Mouse (Mus musculus) cerebellum, adult 11-12 months (tissue): ENCODE results near the gene 4933405O20Rik.
A peak's percentile ranks its signal among the peaks of the same experiment; 100 is the strongest.

Source experiments
- DNase-seq: peaks from one replicate; pipeline ENCODE4 v3.0.0; 2022

The 4933405O20Rik gene

DNA sequence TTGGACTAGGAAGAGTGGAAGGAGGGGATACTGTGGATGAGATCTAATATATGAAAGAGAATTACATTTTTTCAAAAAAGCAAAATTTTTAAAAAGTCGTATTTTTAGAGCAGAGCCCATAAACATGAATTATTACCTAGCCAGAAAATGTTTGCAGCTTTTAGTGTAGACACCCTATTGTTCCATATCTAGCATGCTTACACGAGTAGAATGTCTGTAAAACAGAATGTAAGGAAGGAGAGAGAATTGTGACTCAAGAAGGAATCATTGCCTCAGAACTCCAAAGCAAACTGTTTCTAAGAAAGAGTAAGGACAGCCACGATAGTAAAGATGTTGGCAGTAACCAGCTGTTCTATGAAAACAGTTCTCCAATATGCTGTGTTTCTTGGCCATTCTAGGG lies at the start of gene 4933405O20Rik:
Gene 4933405O20Rik, plus strand, starts transcription at position 301 of the 400 bp plus-strand sequence.
- DNase-seq, result no peak

DNA sequence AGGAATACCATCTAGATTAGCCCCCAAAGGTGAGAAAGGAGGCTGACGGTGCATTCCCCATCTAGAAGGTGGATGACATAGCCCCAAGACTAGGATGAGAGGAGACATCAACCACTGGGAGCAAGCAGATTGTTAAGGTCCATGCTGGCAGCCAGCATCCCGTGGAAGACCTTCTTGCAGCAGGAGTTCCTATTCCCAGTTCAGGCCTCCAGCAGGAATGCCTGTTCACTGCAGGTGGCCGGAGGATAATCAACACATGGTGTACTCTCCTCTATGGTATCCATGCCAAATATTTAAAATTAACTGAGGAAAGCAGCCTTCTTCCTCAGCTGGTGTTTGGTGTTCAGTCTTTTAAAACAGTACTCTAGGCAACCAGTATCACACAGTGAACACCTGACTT lies 49.4 kb upstream of the 4933405O20Rik start:
- peak; percentile 31 for DNase-seq

DNA sequence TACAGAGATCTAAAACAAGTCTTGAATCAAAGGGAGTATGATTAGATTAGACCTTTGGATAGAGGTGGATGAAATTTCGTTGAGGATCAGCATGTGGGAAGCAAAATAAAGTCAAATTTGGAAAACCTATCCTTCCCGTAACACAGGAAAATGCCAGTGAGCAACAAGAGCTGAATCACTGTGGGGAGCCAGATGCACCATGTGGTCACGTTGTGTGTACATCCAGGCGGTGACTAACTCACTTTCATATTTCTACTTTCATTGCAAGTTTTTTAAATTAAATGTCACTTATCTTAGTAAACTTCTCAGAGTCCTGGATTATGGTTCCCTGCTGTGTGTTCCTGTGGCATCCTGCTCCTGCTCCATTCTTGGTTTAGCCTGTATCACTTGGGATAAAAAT lies 47.6 kb upstream of the 4933405O20Rik start:
- no peak for DNase-seq

DNA sequence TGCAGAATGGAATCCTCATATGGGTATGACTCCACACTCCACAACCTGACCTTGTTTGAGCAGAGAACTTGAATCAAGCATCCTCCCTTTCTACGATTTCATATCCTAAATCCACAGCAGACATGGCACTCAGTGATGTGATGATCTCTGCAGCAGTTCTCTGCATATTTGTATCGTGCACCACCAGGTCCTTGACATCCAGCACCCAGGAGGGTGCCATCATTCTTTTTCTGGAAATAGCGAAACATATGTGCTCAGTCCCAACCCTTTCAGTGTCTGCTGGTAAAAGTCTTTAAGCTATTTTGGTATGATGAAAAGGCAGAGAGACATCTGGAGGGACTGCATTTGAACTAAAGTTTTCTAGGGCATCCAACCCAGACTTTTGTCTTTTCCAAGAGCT lies 36.3 kb upstream of the 4933405O20Rik start:
- DNase-seq, result no peak

DNA sequence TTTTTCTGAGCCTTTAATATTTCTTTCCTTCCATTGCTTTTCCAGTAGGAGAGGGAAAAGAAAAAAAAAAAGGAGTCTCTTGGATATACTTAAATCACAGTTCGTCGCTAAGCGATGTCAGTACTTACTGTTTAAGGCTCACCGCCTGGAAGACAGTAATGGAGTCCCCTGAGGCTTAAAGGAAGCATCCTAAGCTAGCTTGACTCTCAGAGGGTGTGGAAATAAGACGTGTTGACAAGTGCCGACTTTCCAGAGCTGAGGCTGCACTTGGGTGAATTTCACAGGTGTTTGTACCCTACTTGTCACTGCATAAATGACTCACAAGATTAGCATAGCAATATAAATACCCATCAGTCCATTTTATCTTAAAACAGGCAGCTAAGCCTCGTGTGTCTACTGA lies 25.1 kb upstream of the 4933405O20Rik start:
- no peak for DNase-seq

DNA sequence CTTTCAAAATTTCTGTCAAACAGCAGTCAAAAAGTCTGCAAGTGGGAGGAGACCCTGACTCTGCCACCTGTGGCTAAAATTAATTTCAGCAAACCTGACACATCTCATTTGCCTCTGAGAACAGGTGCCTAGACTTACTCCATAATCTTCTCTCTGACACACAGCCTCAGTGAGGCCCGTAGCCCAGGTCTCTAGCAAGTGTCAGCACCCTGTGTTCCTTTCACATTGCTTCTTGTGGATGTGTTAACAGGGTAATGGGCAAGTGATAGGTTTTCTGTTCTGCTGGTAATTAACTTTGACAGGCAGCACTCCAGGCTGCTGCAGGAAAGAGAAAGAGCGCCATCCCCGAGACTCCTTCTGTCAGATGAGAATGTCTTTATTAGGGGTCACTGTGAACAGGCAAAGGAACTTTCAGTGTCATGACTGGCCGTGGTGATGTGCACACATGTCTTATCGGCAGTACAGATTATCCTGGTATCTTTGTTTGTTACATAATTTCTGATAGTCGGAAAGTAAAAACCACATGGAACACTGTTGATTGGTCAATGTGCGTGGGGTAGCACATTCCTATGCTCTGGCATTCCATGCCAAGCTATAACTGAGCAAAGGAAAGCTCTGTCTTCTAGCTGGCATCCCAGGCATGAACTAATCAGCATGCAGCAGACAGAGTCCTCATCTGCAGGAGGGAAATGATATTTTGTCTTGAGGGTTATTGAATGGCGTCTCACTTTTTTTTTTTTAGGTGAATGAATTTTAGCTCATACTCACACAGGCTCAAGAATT lies 10.2 kb upstream of the 4933405O20Rik start:
- DNase-seq, result no peak

DNA sequence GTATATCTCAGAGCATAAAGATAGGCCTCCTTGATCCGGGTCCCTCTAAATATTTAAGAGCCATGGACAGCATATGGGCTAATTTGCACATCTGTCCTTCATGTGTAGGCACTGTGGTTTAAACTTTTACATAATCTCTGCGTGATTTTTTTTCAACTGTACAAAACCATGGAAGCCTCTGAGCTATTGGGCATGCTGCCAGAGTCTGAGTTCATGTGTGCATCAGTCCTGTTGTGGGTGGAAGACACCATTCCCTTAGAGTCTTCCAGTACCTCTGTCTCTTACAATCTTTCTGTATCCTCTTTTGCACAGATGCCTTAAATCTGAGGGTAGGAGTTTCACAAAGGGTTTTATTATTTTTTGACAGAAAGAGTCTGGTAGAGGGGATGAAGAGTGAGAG lies 15.1 kb downstream of the 4933405O20Rik start:
- no peak for DNase-seq

DNA sequence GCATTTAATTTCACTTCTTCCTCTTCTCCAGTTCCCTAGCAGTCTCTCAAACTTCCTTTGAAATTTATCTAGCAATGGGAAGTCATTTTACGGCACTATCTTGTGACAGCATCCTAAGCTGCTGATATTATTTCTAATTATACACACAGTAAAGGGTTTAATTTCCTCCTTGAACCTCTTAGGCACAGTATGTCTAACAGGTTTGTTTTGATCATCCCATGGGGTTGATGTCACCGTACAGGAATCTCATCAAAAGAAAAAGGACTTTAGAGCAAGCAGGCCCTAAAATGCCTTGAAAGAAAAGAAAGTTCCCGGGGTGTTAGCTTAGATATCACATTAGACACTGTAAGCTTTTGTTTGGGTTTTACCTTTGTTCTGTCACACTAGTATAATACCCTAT lies 30.2 kb downstream of the 4933405O20Rik start:
- DNase-seq, result no peak

DNA sequence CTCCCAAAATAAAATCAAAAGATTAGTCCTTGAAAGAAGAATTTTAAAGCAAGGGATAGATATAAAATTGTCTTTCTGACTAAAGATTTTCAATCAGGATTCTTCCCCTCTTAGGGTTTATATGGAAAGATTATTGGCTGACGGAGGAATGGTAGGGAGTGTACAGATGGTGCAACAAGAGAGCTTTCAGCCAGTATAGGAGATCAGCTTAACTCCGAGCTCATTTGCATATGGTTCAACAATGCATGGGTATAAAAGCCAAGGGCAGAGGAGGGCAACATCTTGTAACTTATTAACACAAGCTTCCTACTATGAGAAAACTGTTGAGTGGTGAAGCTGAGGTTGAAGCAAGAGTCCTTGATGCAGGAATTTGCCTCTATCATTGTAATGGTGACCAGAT lies 34.2 kb downstream of the 4933405O20Rik start:
- no peak for DNase-seq
